Mouse (Mus musculus) forebrain, embryonic 16.5 days (tissue): ENCODE results near the gene Pecam1. TPM values are rescaled to one million over a fixed set of nuclear protein-coding genes. Genes with fewer than 3 reads are reported as not detected.
"Not testable (repeated sequence)": the region's sequence is repeated elsewhere in the genome, so short reads cannot be mapped to it uniquely, and the experiment has no call there.

ENCODE experiments used
- ATAC-seq: fragments of 200-750 bp; cut with Nextera tagmentation; 2 replicates; pipeline ENCODE4 v1.8.0; 2017; ENCODE audit warnings: mild to moderate bottlenecking, moderate library complexity
- H3K27ac ChIP-seq: fragments of 300-500 bp; sonication (generic); 2 replicates; pipeline ENCODE4 v1.5.1; 2014; ENCODE audit warnings: low read length, control low read depth
- H3K27me3 ChIP-seq: fragments of 300-500 bp; sonication (generic); replicated peaks from 2 replicates; pipeline ENCODE4 v1.6.1; 2014; ENCODE audit warnings: low read length; ENCODE audit not compliant: control insufficient read depth, insufficient read depth
- H3K36me3 ChIP-seq: fragments of 300-500 bp; sonication (generic); 2 replicates; pipeline ENCODE4 v1.6.1; 2014; ENCODE audit not compliant: control insufficient read depth, insufficient read depth
- H3K4me1 ChIP-seq: fragments of 300-500 bp; sonication (generic); replicated peaks from 2 replicates; pipeline ENCODE4 v1.6.1; 2014; ENCODE audit warnings: low read length; ENCODE audit not compliant: control insufficient read depth, insufficient read depth
- H3K4me2 ChIP-seq: fragments of 300-500 bp; sonication (generic); 2 replicates; pipeline ENCODE4 v1.6.1; 2014; ENCODE audit warnings: mild to moderate bottlenecking, low read length, control low read depth
- H3K4me3 ChIP-seq: fragments of 300-500 bp; sonication (generic); replicated peaks from 2 replicates; pipeline ENCODE4 v1.5.1; 2014; ENCODE audit warnings: mild to moderate bottlenecking, low read length, control low read depth
- H3K9ac ChIP-seq: fragments of 300-500 bp; sonication (generic); replicated peaks from 2 replicates; pipeline ENCODE4 v1.6.1; 2014; ENCODE audit warnings: low read depth, low read length, control low read depth
- H3K9me3 ChIP-seq: fragments of 300-500 bp; sonication (generic); 2 replicates; pipeline ENCODE4 v1.6.1; 2016; ENCODE audit warnings: low read length; ENCODE audit not compliant: control insufficient read depth
- WGBS: fragments of 180-500 bp; shearing (Covaris S2); extraction: QIAGEN DNeasy Blood & Tissue Kit; methylation state at CpG from one replicate; pipeline ENCODE4 v1.1.7; 2014; 5-methylcytosine and 5-hydroxymethylcytosine counted together
- polyA plus RNA-seq: library from polyadenylated mRNA; unstranded; fragments of >200 nt; fragmentation: Nextera tagmentation; extraction: Ambion mirVana; gene quantifications from 2 replicates; pipeline ENCODE4 v1.2.1, GENCODE M21; 2015

Pecam1 gene
- polyA plus RNA-seq, 1 experiment from 2014 or later = 14.7 TPM

DNA sequence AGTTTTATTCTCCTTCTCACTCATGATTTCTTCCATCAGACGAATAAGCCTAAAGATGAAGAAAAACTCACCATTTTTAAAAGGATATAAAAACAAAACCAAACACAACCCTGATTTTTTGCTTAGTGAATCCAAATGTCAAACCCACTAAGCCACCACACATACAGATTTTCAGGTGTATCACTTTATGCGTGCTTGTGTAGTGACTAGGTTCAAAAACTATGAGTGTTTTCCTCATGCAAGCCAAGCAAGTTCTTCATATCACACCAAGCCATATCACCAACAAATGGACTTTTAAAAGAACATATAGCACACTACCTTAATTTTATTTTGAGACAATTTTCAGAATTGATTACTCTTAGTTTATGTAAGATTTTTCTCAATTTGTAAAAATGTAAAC is 34.0 kb upstream of the Pecam1 start:
- WGBS = 84% methylated on average over 2 of the region's 2 CpGs
- ATAC-seq = no peak
- peaks cover 26% of the 10 kb centered on the region for H3K4me1 ChIP-seq
- H3K36me3 ChIP-seq = peaks cover 36% of the 10 kb centered on the region
- H3K4me2 ChIP-seq = no peak overlapping the region
- H3K4me3 ChIP-seq = no peak overlapping the region
- H3K27ac ChIP-seq = no peak overlapping the region
- H3K9me3 ChIP-seq = no peaks in the 10 kb centered on the region
- no peak overlapping the region for H3K9ac ChIP-seq
- H3K27me3 ChIP-seq = no peaks in the 10 kb centered on the region

DNA sequence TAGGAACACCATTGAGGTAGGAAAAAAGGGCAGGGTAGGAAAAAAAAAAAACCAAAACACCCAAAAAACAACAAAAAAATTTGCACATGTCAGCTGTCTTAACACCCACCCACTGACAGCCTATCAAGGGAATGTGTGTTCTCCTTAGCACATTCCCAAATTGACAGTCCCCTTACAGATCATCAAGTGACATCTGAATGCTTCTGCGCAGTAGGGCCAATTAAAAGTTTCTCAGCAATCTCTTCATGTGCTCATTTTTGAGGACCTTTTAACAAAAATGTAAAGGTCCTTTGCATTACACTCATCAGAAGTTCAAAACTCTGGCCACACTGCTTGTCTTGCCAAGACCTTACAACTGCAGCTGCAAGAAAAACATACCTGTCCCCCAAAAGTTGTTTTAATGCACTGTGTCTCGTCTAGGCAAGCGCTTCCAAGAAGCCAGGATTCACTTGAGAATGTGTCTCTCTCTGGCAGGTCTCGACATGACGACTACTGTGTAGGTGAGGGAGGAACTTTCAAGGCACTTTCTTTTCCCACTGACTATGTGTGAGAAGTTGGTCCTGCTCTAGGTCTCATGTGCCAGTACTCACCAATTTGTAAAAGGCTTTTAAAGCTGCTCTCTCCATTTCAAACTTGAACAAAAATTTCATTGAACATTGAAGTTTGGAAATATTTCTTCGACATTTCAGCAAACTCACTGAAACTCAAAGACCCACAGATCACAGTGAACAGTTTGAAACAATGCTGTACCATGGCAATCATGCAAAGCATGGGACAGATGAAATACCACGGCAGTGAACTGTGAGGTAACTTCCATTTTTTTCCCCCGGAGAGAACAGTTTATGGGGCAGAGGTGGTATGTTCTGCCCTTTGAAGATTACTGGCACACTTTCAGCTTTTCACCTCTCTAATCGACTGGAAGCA is 32.7 kb upstream of the Pecam1 start:
- WGBS = 77% methylated on average over 9 of the region's 9 CpGs
- Histone ChIP-seq H3K4me2 (no peak overlapping the region), H3K27ac (no peak overlapping the region), H3K9me3 (no peaks in the 10 kb centered on the region), H3K27me3 (no peaks in the 10 kb centered on the region), H3K9ac (no peak overlapping the region), H3K4me1 (peaks cover 29% of the 10 kb centered on the region), H3K4me3 (no peak overlapping the region), H3K36me3 (peaks cover 36% of the 10 kb centered on the region)
- no peak for ATAC-seq

DNA sequence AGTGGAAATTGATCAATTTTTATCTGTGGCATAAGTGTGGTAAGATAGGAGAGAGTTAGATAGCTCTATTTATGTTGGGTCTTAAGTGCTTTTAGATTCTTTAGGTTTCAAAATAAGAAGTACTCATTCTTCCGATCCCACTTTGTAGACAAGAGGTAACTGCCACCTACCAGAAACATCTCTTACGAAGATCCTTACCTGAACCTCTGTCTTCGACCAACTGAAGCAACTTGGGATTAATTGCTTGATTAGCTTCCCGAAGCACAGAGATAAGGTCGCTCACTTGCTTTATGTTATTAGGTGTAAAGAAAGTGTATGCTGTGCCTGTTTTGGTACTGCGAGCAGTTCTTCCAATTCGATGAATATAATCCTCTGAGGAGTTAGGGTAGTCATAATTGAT is 31.8 kb upstream of the Pecam1 start:
- not testable (repeated sequence) for H3K4me3 ChIP-seq, ATAC-seq, H3K4me2 ChIP-seq, H3K9ac ChIP-seq, H3K27me3 ChIP-seq, H3K9me3 ChIP-seq, H3K27ac ChIP-seq
- WGBS = 90% methylated on average over 7 of the region's 7 CpGs
- H3K4me1 ChIP-seq = peaks cover 29% of the 10 kb centered on the region
- peaks cover 36% of the 10 kb centered on the region for H3K36me3 ChIP-seq

DNA sequence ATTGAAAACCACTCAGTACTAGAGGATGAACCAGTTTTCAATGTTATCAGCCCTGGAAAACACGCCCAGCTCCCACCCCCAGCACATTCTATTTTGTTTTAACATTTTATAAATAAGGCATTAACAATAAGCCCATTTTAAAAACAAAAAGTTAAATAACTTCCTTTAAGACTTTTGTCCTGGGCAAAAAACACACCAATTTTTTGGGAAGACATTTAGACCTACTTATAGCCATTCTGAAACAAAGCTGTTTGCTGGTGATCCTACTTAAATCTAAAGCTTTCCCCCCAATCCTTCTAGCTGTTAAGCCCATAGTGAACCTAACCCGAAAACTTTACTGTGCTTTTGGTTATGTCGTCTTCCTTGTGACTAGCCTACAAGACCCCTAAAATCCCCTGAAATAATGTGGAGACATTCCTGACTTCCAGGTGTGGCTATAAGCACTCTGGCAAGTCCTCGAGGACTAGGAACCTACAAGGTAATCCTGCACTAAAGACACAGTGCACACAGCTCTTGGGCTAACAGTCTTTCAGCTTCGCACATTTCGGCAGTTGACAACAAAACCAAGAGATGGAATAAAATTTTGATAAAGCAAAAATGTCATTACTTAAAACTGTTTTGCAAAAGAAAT is 30.3 kb upstream of the Pecam1 start:
- Histone ChIP-seq H3K27ac (no peak overlapping the region), H3K4me1 (peaks cover 23% of the 10 kb centered on the region), H3K36me3 (peaks cover 36% of the 10 kb centered on the region), H3K9ac (no peak overlapping the region), H3K9me3 (no peaks in the 10 kb centered on the region), H3K4me2 (no peak overlapping the region), H3K4me3 (no peak overlapping the region), H3K27me3 (no peaks in the 10 kb centered on the region)
- no peak for ATAC-seq
- 74% methylated on average over 6 of the region's 6 CpGs for WGBS

DNA sequence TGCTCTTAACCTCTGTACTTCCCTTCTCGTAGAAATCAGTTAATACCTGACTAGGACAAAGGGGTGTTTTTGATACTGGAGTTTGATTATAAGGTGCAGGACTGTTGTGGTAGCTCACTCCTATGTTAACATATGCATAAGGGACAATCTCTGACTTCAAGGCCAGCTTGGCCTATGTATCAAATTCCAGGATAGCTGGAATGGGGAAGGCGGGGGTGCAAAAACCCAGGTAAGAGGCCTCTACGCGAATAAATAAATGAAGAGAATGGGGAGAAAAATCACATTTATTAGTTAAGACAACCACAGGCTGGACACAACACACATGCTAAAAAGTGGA is 29.6 kb upstream of the Pecam1 start:
- peak overlapping the region; percentile 92 for H3K27ac ChIP-seq
- peaks cover 35% of the 10 kb centered on the region for H3K36me3 ChIP-seq

DNA sequence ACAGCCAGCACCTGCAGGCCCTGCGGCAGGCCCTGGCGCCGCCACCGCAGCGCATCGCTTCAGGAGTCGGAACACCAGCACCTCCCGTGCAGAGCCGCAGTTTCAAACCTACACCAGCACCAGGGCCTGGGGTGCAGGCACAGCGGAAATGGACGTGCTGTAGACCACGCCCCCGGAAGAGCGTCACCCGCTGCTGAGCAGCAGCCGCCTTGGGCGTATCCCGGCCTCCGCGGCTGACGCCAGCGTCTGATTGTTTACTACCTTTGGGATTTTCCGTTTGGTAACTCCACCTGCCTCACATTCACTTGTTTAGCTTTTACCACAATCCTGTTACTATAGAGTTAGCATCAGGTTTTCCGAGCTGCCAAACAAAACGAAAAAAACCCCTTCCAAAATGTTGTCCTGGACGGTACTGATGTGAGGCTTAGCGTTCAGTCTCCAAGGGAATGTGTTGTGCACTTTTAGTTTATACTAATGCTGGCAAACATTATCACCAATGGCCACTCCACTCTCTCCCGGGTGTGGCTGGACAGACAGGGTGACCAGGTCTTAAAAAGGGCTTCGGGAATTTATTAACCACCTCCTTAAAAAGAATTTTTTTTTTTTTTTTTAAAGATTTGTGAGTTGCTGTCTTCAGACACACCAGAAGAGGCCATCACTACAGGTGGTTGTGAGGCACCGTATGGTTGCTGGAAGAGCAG is 29.1 kb upstream of the Pecam1 start, which contains the start of gene Polg2:
Gene Polg2 (minus strand): TSS at position 150 of the 701 bp plus-strand sequence.
- ATAC-seq = peak; percentile 100
- Histone ChIP-seq H3K4me1 (peaks cover 13% of the 10 kb centered on the region), H3K4me2 (peak within 1 kb of the TSS; percentile 61), H3K4me3 (peak within 1 kb of the TSS; percentile 78), H3K9ac (peak within 1 kb of the TSS; percentile 79), H3K27ac (peak within 1 kb of the TSS; percentile 92), H3K9me3 (no peaks in the 10 kb centered on the region), H3K36me3 (peaks cover 31% of the 10 kb centered on the region), H3K27me3 (no peaks in the 10 kb centered on the region)
- WGBS = 2% methylated on average over 30 of the region's 30 CpGs

More for the DNA sequence above, 29.6 kb upstream of the Pecam1 start:
- Histone ChIP-seq H3K27me3 (no peaks in the 10 kb centered on the region), H3K4me1 (peaks cover 16% of the 10 kb centered on the region), H3K4me2 (no peak overlapping the region; the same call in 1 of the 2 replicates), H3K9ac (peak overlapping the region; percentile 79; the same call in 1 of the 2 replicates), H3K9me3 (no peaks in the 10 kb centered on the region), H3K4me3 (no peak overlapping the region)
- WGBS = 70% methylated on average over 4 of the region's 4 CpGs
- no peak for ATAC-seq

DNA sequence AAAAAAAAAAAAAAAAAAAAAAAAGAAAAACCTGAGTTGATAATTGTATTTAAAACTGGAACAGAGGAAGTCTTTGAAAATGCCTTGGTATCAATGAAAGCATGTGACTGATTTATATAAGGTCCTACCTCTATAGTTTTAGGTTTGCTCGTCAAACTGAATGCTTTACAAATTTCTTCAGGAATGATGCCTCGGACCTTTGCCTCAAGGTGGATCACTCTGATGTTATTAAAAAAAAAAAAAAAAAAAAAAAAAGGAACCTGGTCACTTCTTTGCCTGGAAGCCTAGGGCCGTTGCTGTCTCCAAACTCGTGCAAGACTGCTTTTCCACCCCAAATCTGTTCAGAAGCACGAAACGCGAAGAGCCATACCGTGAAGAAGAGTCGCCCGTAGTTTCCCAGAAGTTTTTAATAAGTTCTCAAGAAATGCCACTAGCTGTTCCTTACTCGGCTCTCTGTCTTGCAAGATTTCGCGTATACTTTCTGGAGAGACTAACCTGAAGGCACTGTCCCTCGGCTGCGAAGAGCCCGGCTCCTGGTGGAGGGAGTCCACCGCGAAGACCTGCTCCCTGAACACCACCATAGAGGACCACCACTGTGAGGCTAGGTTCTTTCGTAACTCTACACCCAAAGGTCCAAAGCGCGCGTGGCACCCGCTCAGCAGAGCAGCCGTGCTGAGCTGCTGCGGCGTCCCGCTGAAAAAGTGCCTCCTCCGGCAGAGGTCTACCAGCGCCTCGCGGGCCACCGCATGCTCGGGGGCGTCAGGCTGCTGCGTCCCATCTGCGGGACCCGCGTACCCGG is 28.4 kb upstream of the Pecam1 start:
- peak; percentile 83; the same call in 1 of the 2 replicates for ATAC-seq
- Histone ChIP-seq H3K4me3 (peak overlapping the region; percentile 78), H3K9me3 (no peaks in the 10 kb centered on the region), H3K4me1 (peaks cover 13% of the 10 kb centered on the region), H3K36me3 (peaks cover 24% of the 10 kb centered on the region), H3K4me2 (peak overlapping the region; percentile 61), H3K27ac (peak overlapping the region; percentile 92), H3K9ac (peak overlapping the region; percentile 79), H3K27me3 (no peaks in the 10 kb centered on the region)
- WGBS = 2% methylated on average over 39 of the region's 39 CpGs

DNA sequence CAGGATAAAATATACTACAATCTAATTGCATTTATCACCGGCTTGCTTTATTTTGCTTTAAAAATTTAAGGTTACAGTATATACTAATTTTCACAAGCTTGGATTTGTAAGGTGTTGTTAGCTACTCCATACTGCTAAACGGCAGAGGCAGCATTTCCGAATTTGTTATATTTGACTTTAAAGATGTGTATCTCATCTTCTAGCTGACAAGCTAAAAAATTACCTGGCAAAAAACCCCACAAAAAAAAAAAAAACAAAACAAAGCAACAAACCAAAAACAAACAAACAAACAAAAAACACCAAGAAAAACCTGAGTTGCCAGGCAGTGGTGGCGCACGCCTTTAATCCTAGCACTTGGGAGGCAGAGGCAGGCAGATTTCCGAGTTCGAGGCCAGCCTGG is 27.7 kb upstream of the Pecam1 start:
- no peaks in the 10 kb centered on the region for H3K27me3 ChIP-seq
- no peak for ATAC-seq
- 93% methylated on average over 7 of the region's 7 CpGs for WGBS
- H3K9ac ChIP-seq = no peak overlapping the region
- H3K9me3 ChIP-seq = no peaks in the 10 kb centered on the region
- H3K4me2 ChIP-seq = no peak overlapping the region
- no peak overlapping the region for H3K4me3 ChIP-seq
- H3K4me1 ChIP-seq = peaks cover 13% of the 10 kb centered on the region
- H3K27ac ChIP-seq = no peak overlapping the region
- H3K36me3 ChIP-seq = peaks cover 22% of the 10 kb centered on the region
